Mouse (Mus musculus) G1E (cell line): ENCODE measurements around the gene Stk38l. TPM values are rescaled to one million over a fixed set of nuclear protein-coding genes. Genes with fewer than 3 reads are reported as not detected.

Experiments
- ATAC-seq: 2 replicates; pipeline ENCODE4 v1.8.0; 2016; ENCODE audit warnings: mild to moderate bottlenecking; ENCODE audit not compliant: insufficient number of reproducible peaks, poor library complexity, low FRiP score, severe bottlenecking; ENCODE audit errors: extremely low read depth
- DNase-seq: peaks from one replicate; pipeline ENCODE4 v3.0.0; 2012; ENCODE audit warnings: low spot score
- H3K27me3 ChIP-seq: 2 replicates; pipeline ENCODE4 v1.6.1; 2012; ENCODE audit warnings: mild to moderate bottlenecking, low read length, inconsistent platforms; ENCODE audit not compliant: insufficient read depth
- H3K36me3 ChIP-seq: replicated peaks from 2 replicates; pipeline ENCODE3; 2012; ENCODE audit warnings: mild to moderate bottlenecking, inconsistent platforms
- H3K4me1 ChIP-seq: 2 replicates; pipeline ENCODE4 v1.6.1; 2012; ENCODE audit warnings: low read depth, low read length, inconsistent platforms, mixed read lengths; ENCODE audit not compliant: insufficient read depth
- H3K4me3 ChIP-seq: 2 replicates; pipeline ENCODE4 v1.5.1; 2012; ENCODE audit warnings: low read depth, mild to moderate bottlenecking, inconsistent platforms, low read length, moderate library complexity, mixed read lengths
- H3K9me3 ChIP-seq: replicated peaks from 2 replicates; pipeline ENCODE4 v1.6.1; 2012; ENCODE audit warnings: inconsistent platforms
- CTCF ChIP-seq: IDR thresholded peaks from 2 replicates; pipeline ENCODE4 v1.5.1; 2012; ENCODE audit warnings: low read depth, low read length, inconsistent platforms, mixed read lengths
- GATA1 ChIP-seq: IDR thresholded peaks from 2 replicates; pipeline ENCODE4 v1.6.1; 2012; ENCODE audit warnings: borderline replicate concordance, low read length, inconsistent platforms, mixed read lengths
- GATA2 ChIP-seq: IDR thresholded peaks from 2 replicates; pipeline ENCODE4 v1.6.1; 2012; ENCODE audit warnings: low read depth, low read length, inconsistent platforms, borderline replicate concordance
- POLR2AphosphoS5 ChIP-seq: IDR thresholded peaks from 2 replicates; pipeline ENCODE4 v1.6.1; 2012; ENCODE audit warnings: low read depth, low read length, inconsistent platforms; ENCODE audit not compliant: insufficient replicate concordance
- TAL1 ChIP-seq: conservative IDR thresholded peaks from 2 replicates; pipeline ENCODE4 v1.6.1; 2012; ENCODE audit warnings: low read depth, low read length, inconsistent platforms, mixed read lengths
- polyA plus RNA-seq: library from polyadenylated mRNA; stranded (reverse); fragments of >175 nt; gene quantifications from 2 replicates; pipeline ENCODE4 v1.2.3, GENCODE M21; 2012
- total RNA-seq, 2 experiments: library from RNA; stranded (forward) in 1 of 2; stranded (reverse) in 1 of 2; fragments of 200-1000 nt in 1 of 2; fragments of >200 nt in 1 of 2; fragmentation: Nextera tagmentation in 1 of 2; gene quantifications; 2 replicates each; pipeline ENCODE4 v1.2.3; 2014 to 2017

Gene Stk38l
- total and polyA plus RNA-seq, 3 experiments = 0.51 to 4.4 (median 4.3) TPM

DNA sequence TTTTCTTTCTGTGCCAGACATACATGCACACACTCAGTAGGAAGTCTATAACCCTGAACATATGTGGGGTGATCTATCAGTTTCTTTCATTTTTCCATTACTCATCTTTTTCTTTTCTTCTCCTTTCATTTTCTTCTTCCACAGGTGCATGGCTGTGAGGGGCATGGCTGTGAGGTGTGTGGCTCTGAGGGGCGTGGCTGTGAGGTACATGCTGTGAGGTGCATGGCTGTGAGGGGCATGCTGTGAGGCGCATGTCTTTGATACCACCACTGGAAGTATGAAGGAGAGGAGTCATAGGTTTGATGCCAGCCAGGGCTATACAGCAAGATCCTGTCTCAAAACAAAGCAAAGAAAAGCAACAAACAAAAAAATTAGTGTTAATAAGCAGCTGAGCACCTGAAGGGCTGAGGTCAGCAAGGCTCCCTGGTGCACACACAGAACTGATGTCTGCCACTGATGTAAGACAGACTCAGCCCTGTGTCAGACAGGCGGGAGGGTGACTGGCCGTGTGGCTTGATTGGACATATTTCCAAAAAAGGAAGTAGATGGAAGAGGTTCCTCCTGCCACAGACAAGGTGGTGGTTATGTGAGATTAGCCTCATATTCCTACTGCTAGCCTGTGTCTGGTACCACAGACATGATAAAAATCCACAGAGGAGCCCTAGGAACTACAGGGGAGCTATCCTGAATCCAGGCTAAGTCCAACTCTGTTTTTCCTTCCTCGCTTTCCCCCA is 38.2 kb upstream of the Stk38l start:
- Histone ChIP-seq H3K27me3 (peaks cover 11% of the 10 kb centered on the region), H3K4me1 (peaks cover 29% of the 10 kb centered on the region), H3K36me3 (no peaks in the 10 kb centered on the region), H3K9me3 (no peaks in the 10 kb centered on the region), H3K4me3 (peak overlapping the region; percentile 57; the same call in 1 of the 2 replicates)
- peak; percentile 85 for ATAC-seq
- DNase-seq = peak; percentile 15
- TF ChIP-seq CTCF (no peak), TAL1 (no peak), GATA2 (no peak), POLR2AphosphoS5 (no peak), GATA1 (no peak)

DNA sequence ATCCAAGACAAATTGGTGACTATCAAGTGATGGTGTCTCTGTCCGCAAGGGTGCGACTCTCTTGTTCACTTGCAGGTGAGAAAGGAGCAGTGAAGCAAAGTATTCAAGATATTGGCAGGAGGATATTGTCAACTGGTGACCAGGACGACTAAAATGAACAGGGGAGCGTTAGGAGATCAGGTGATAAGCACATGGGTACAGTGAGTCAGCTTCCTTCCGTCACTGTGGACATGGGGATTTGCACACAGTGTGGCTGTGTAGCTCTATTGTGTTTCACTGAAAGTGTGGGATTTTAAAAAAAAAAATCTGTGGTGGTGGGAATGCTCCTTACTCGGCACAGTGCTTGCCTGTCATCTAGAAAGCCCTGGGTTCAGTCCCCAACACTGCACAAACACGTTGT is 36.8 kb upstream of the Stk38l start:
- no peak for TF ChIP-seq POLR2AphosphoS5
- TF ChIP-seq GATA2 = peak; percentile 10; the same call in 1 of the 2 replicates
- DNase-seq = no peak
- peaks cover 29% of the 10 kb centered on the region for H3K4me1 ChIP-seq
- no peaks in the 10 kb centered on the region for H3K9me3 ChIP-seq
- peaks cover 8% of the 10 kb centered on the region for H3K27me3 ChIP-seq
- H3K36me3 ChIP-seq = no peaks in the 10 kb centered on the region
- ATAC-seq = no peak
- H3K4me3 ChIP-seq = no peak overlapping the region

DNA sequence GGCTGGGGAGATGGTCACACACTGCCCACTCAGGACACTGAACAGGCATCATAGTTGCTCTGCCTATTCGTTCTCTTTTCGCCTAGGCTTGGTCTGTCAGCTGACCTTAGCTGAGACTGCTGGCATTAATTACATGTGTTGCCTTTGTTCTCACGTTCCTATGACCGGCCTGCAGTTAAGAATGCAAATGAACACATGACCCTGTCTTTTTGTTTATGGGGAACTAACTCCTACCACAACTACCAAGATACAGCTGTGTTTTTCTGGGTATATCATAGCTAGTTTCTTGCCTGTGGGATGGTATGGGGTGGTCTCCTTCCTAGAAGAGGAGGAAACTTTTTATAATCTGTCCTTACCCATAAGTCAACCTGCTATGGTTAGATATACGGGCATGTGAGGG is 35.9 kb upstream of the Stk38l start:
- DNase-seq (no peak), ATAC-seq (no peak)
- TF ChIP-seq TAL1 (no peak), POLR2AphosphoS5 (no peak)
- H3K27me3 ChIP-seq = peaks cover 5% of the 10 kb centered on the region; the same call in 1 of the 2 replicates
- no peaks in the 10 kb centered on the region for H3K36me3 ChIP-seq
- H3K4me1 ChIP-seq = peaks cover 28% of the 10 kb centered on the region
- no peaks in the 10 kb centered on the region for H3K9me3 ChIP-seq
- H3K4me3 ChIP-seq = no peak overlapping the region

DNA sequence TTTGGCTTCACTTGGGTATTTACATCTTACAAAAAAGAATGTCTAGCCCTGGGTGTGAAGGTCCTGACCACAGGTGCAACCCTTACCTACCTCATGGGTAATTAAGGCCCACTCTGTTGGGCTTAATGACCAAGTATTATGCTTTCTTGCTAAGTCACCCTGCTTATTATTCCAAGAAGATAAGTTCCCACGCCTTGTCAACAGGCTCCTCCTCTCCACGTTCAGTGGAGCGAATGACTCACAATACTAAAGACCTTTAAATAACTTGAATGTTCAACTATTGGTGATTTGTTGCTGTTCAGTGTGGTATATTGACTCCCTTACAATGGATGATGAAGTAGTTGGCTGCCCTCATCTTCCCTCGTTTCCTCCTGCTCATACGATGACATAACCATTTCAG is 27.0 kb upstream of the Stk38l start:
- Histone ChIP-seq H3K4me3 (no peak overlapping the region), H3K9me3 (no peaks in the 10 kb centered on the region), H3K27me3 (peaks cover 7% of the 10 kb centered on the region), H3K4me1 (no peaks in the 10 kb centered on the region), H3K36me3 (no peaks in the 10 kb centered on the region)
- DNase-seq (no peak), ATAC-seq (no peak)
- TF ChIP-seq GATA2 = no peak
- TF ChIP-seq CTCF = no peak
- TF ChIP-seq GATA1 = no peak
- no peak for TF ChIP-seq TAL1
- no peak for TF ChIP-seq POLR2AphosphoS5

DNA sequence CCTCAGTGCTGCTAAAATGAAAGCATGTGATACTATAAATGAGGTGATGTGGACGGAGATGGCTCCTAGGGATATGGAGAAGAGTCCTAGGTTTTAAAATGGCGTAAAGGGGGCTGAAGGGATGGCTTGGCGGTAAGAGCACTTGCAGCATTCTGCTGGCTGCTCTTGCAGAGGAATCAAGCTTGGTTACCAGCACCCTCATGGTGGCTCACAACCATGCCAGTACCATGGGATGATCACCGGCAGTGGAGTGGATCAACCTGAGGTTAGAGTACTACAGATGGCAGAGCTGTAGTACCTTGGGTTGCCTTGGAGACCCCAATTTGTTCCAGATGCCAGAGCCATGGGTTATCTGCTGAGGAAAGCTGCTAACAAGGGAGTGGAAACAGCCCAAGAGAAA is 26.4 kb upstream of the Stk38l start:
- H3K4me3 ChIP-seq = no peak overlapping the region
- H3K27me3 ChIP-seq = peaks cover 7% of the 10 kb centered on the region
- H3K9me3 ChIP-seq = no peaks in the 10 kb centered on the region
- H3K36me3 ChIP-seq = no peaks in the 10 kb centered on the region
- ATAC-seq (no peak), DNase-seq (no peak)
- no peaks in the 10 kb centered on the region for H3K4me1 ChIP-seq
- TF ChIP-seq POLR2AphosphoS5 (no peak), TAL1 (no peak), GATA2 (no peak), GATA1 (no peak), CTCF (no peak)

DNA sequence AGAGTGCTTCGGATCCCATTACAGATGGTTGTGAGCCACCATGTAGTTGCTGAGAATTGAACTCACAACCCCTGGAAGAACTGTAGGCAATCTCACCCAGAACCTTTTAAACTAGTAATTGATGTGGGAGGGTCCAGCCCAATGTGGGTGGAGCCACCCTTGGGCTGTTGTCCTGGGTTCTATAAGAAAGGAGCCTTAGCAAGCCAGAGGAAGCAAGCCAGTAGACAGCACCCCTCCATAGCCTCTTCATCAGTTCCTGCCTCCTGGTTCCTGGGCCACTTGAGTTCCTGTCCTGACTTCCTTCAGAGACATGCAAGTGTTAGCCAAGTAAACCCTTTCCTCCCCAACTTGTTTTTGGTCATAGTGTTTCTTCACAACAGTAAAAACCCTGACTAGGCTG is 24.3 kb upstream of the Stk38l start:
- ATAC-seq = no peak
- TF ChIP-seq TAL1 = no peak
- TF ChIP-seq GATA1 = no peak
- TF ChIP-seq GATA2 = no peak
- TF ChIP-seq POLR2AphosphoS5 = no peak
- TF ChIP-seq CTCF = no peak

DNA sequence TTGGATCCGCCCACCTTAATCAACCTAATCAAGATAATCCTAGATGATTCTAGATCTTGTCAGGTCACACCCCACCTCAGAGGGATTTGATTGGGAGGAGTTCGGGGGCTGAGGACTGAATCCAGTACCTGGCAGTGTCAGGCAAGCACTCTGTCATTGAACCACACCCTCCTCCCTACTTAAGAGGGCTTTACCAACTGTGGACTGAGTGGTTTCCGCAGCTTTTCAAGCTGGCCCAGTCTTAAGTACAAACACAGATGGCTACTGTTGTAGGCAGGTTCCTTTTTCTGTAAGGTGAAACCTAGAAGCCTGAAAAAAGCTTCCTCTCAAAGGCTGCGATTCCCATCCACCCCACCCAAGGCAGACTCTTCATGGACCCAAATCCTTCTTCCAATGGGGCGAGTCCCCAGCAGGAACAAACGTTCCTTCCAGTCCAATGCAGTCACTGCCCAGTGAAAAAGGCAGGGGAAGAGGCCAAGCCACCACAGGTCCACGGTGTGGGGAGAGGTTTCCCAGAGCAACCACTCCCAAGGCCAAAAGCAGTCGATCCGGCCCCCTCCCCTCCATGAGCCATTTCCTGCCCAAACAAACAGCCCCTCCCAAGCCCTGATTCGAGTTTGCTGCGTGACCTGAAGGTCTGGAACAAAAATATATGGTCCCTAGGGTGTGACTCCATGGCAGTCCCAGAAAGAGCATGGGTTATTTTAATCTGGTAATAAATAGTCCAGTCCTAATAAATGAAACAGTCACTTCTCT is 22.5 kb upstream of the Stk38l start:
- H3K9me3 ChIP-seq = 0 out of 2 replicates have a peak, but pooled peaks cover 2% of the 10 kb centered on the region
- DNase-seq = no peak
- no peak overlapping the region for H3K4me3 ChIP-seq
- H3K4me1 ChIP-seq = no peaks in the 10 kb centered on the region
- peaks cover 9% of the 10 kb centered on the region for H3K27me3 ChIP-seq
- no peaks in the 10 kb centered on the region for H3K36me3 ChIP-seq
- ATAC-seq = no peak
- TF ChIP-seq GATA1 (no peak), CTCF (no peak), POLR2AphosphoS5 (no peak), GATA2 (no peak), TAL1 (no peak)

More for the DNA sequence above, 24.3 kb upstream of the Stk38l start:
- H3K9me3 ChIP-seq = no peaks in the 10 kb centered on the region
- no peaks in the 10 kb centered on the region for H3K4me1 ChIP-seq
- no peak overlapping the region for H3K4me3 ChIP-seq
- H3K36me3 ChIP-seq = no peaks in the 10 kb centered on the region
- no peak for DNase-seq
- peaks cover 7% of the 10 kb centered on the region for H3K27me3 ChIP-seq
